Mouse (Mus musculus) embryonic facial prominence, embryonic 12.5 days (tissue): Measurements from ENCODE around the gene Mpi. TPM values are rescaled to one million over a fixed set of nuclear protein-coding genes. Genes with fewer than 3 reads are reported as not detected.

ENCODE experiments used
- ATAC-seq: fragments of 200-750 bp; cut with Nextera tagmentation; 2 replicates; pipeline ENCODE4 v1.8.0; 2017; ENCODE audit not compliant: insufficient number of reproducible peaks, insufficient read depth, low FRiP score, low TSS enrichment
- H3K27ac ChIP-seq: fragments of 300-500 bp; sonication (generic); 2 replicates; pipeline ENCODE4 v1.5.1; 2016; ENCODE audit warnings: mild to moderate bottlenecking
- H3K27me3 ChIP-seq: fragments of 300-500 bp; sonication (generic); 2 replicates; pipeline ENCODE4 v1.6.1; 2016; ENCODE audit warnings: mild to moderate bottlenecking, moderate library complexity
- H3K36me3 ChIP-seq: fragments of 300-500 bp; sonication (generic); 2 replicates; pipeline ENCODE4 v1.6.1; 2016; ENCODE audit warnings: mild to moderate bottlenecking
- H3K4me1 ChIP-seq: fragments of 300-500 bp; sonication (generic); 2 replicates; pipeline ENCODE4 v1.6.1; 2016
- H3K4me2 ChIP-seq: fragments of 300-500 bp; sonication (generic); replicated peaks from 2 replicates; pipeline ENCODE4 v1.6.1; 2016; ENCODE audit warnings: mild to moderate bottlenecking, moderate library complexity
- H3K4me3 ChIP-seq: fragments of 300-500 bp; sonication (generic); 2 replicates; pipeline ENCODE4 v1.5.1; 2016; ENCODE audit warnings: mild to moderate bottlenecking
- H3K9ac ChIP-seq: fragments of 300-500 bp; sonication (generic); 2 replicates; pipeline ENCODE4 v1.6.1; 2016; ENCODE audit warnings: mild to moderate bottlenecking, moderate library complexity
- H3K9me3 ChIP-seq: fragments of 300-500 bp; sonication (generic); 2 replicates; pipeline ENCODE4 v1.6.1; 2016; ENCODE audit warnings: mild to moderate bottlenecking, moderate library complexity
- WGBS: fragments of 180-500 bp; shearing (Covaris S2); methylation state at CpG from one replicate; pipeline ENCODE4 v1.1.7; 2016; 5-methylcytosine and 5-hydroxymethylcytosine counted together
- polyA plus RNA-seq: library from polyadenylated mRNA; unstranded; fragments of >200 nt; fragmentation: Nextera tagmentation; extraction: Ambion mirVana; gene quantifications from 2 replicates; pipeline ENCODE4 v1.2.1, GENCODE M21; 2016

Gene Mpi
- polyA plus RNA-seq, 1 experiment from 2014 or later, result 55.5 TPM

DNA sequence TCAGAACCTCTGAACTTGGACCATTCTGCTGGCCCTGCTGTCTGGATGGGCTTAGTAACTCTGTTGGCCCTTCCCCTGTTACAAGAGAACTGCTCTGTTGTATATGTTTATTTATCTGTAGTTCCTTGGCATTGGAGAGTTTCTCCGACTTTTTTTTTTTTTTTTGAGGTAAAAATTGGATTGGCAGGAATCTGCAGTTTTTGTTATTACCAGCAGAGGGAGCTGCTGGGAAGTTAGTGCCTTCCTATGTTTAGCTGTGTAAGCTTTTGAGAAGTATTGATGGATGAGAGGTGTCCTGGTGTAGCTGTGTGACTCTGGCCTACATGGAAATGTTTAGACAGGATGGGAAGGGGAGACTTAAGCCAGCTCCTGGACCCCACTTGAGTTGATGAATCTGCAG is 11.3 kb downstream of the Mpi start:
- 14% methylated on average over 1 of the region's 1 CpGs for WGBS
- peaks cover 16% of the 10 kb centered on the region for H3K4me1 ChIP-seq
- H3K27ac ChIP-seq, result no peak overlapping the region
- no peak for ATAC-seq
- H3K36me3 ChIP-seq, result peaks cover 60% of the 10 kb centered on the region
- H3K4me2 ChIP-seq, result no peak overlapping the region
- no peaks in the 10 kb centered on the region for H3K9me3 ChIP-seq
- no peaks in the 10 kb centered on the region for H3K27me3 ChIP-seq
- no peak overlapping the region for H3K4me3 ChIP-seq
- no peak overlapping the region for H3K9ac ChIP-seq

GRCm38 (mm10) chr9:57539550-57539949 is 13.0 kb downstream of the Mpi start:
- Histone ChIP-seq H3K27ac (no peak overlapping the region), H3K9me3 (no peaks in the 10 kb centered on the region), H3K4me3 (no peak overlapping the region), H3K36me3 (peaks cover 43% of the 10 kb centered on the region), H3K9ac (no peak overlapping the region), H3K4me1 (peaks cover 16% of the 10 kb centered on the region), H3K4me2 (no peak overlapping the region), H3K27me3 (no peaks in the 10 kb centered on the region)
- WGBS, result 86% methylated on average over 2 of the region's 2 CpGs
- ATAC-seq, result no peak

- H3K9me3 ChIP-seq, result no peaks in the 10 kb centered on the region
- under 1% methylated on average over 24 of the region's 24 CpGs for WGBS
- peaks cover 38% of the 10 kb centered on the region for H3K36me3 ChIP-seq
- peak; percentile 63; the same call in 1 of the 2 replicates for ATAC-seq
- H3K27ac ChIP-seq, result peak overlapping the region; percentile 88
- peak overlapping the region; percentile 71 for H3K4me2 ChIP-seq
- peak overlapping the region; percentile 88 for H3K4me3 ChIP-seq
- H3K9ac ChIP-seq, result peak overlapping the region; percentile 85
- no peaks in the 10 kb centered on the region for H3K27me3 ChIP-seq
- peaks cover 16% of the 10 kb centered on the region for H3K4me1 ChIP-seq
These were observed 14.8 kb downstream of the Mpi start for GRCm38 (mm10) chr9:57537728-57538181.

DNA sequence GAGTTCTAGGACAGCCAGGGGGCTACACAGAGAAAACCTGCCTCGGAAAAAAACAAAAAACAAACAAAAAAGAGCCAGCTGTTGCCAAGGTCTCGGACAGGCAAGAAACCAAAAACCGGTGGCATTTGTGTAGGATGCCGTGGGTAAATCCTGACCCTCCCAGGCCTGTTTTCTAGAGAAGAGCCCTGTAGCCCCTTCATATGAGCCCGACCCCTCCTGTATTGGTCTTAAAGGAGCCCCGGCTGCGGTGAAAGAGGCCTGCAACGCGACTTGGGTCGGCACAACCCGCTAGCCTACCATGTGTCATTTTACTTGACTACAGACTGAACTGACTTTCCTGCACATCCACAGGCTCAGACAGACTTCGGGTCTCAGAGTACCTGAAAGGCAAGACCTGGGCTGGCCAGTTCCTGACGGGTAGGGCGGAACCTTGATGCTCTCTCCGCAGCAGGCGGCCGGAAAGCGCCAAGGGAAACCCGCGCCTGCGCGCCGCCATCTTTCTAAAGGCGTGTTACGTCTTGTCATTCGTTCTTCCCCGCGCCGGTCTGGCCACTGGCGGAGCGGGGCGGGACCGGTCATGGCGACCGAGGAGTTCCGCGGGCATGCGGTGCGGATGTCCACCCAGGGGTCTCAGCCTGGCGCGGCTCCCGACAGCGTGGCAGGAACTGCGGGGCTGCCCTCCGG is 15.4 kb downstream of the Mpi start, which contains the start of gene Fam219b:
Gene Fam219b (plus strand): TSS at position 485 of the 684 bp plus-strand sequence.
- 1% methylated on average over 45 of the region's 45 CpGs for WGBS
- H3K9me3 ChIP-seq, result no peaks in the 10 kb centered on the region
- H3K4me2 ChIP-seq, result peak within 1 kb of the TSS; percentile 71
- peak within 1 kb of the TSS; percentile 88 for H3K4me3 ChIP-seq
- H3K36me3 ChIP-seq, result peaks cover 38% of the 10 kb centered on the region
- no peaks in the 10 kb centered on the region for H3K27me3 ChIP-seq
- peak within 1 kb of the TSS; percentile 85 for H3K9ac ChIP-seq
- peaks cover 16% of the 10 kb centered on the region for H3K4me1 ChIP-seq
- H3K27ac ChIP-seq, result peak within 1 kb of the TSS; percentile 88
- peak; percentile 85 for ATAC-seq

GRCm38 (mm10) chr9:57536362-57536761 is 16.2 kb downstream of the Mpi start:
- Histone ChIP-seq H3K36me3 (peaks cover 43% of the 10 kb centered on the region), H3K4me3 (no peak overlapping the region), H3K4me2 (no peak overlapping the region), H3K4me1 (peaks cover 16% of the 10 kb centered on the region), H3K9ac (no peak overlapping the region), H3K9me3 (no peaks in the 10 kb centered on the region), H3K27me3 (no peaks in the 10 kb centered on the region), H3K27ac (no peak overlapping the region)
- WGBS, result 84% methylated on average over 5 of the region's 5 CpGs
- ATAC-seq, result no peak

- Histone ChIP-seq H3K9me3 (no peaks in the 10 kb centered on the region), H3K4me3 (no peak overlapping the region), H3K4me2 (no peak overlapping the region), H3K9ac (no peak overlapping the region), H3K27ac (no peak overlapping the region), H3K27me3 (no peaks in the 10 kb centered on the region), H3K36me3 (peaks cover 31% of the 10 kb centered on the region), H3K4me1 (peaks cover 3% of the 10 kb centered on the region; the same call in 1 of the 2 replicates)
- 70% methylated on average over 1 of the region's 1 CpGs for WGBS
- ATAC-seq, result no peak
These were observed 20.6 kb downstream of the Mpi start for GRCm38 (mm10) chr9:57531946-57532345.

GRCm38 (mm10) chr9:57526435-57526834 is 26.1 kb downstream of the Mpi start:
- Histone ChIP-seq H3K4me2 (no peak overlapping the region), H3K9ac (no peak overlapping the region), H3K27ac (no peak overlapping the region), H3K27me3 (no peaks in the 10 kb centered on the region), H3K9me3 (no peaks in the 10 kb centered on the region), H3K4me3 (no peak overlapping the region), H3K4me1 (peaks cover 14% of the 10 kb centered on the region), H3K36me3 (peaks cover 7% of the 10 kb centered on the region)
- ATAC-seq, result no peak

- Histone ChIP-seq H3K36me3 (no peaks in the 10 kb centered on the region; the same call in 1 of the 2 replicates), H3K4me2 (no peak overlapping the region), H3K9ac (no peak overlapping the region), H3K9me3 (no peaks in the 10 kb centered on the region), H3K4me1 (peaks cover 14% of the 10 kb centered on the region), H3K4me3 (no peak overlapping the region), H3K27me3 (no peaks in the 10 kb centered on the region), H3K27ac (no peak overlapping the region)
- 89% methylated on average over 2 of the region's 2 CpGs for WGBS
- no peak for ATAC-seq
These were observed 27.0 kb downstream of the Mpi start for GRCm38 (mm10) chr9:57525516-57525915.

- no peaks in the 10 kb centered on the region for H3K27me3 ChIP-seq
- no peak overlapping the region for H3K9ac ChIP-seq
- H3K4me2 ChIP-seq, result no peak overlapping the region
- no peaks in the 10 kb centered on the region for H3K9me3 ChIP-seq
- no peak overlapping the region for H3K27ac ChIP-seq
- no peaks in the 10 kb centered on the region; the same call in 1 of the 2 replicates for H3K36me3 ChIP-seq
- no peak overlapping the region for H3K4me3 ChIP-seq
- peaks cover 14% of the 10 kb centered on the region for H3K4me1 ChIP-seq
- ATAC-seq, result no peak
These were observed 28.1 kb downstream of the Mpi start for GRCm38 (mm10) chr9:57524439-57524838.

DNA sequence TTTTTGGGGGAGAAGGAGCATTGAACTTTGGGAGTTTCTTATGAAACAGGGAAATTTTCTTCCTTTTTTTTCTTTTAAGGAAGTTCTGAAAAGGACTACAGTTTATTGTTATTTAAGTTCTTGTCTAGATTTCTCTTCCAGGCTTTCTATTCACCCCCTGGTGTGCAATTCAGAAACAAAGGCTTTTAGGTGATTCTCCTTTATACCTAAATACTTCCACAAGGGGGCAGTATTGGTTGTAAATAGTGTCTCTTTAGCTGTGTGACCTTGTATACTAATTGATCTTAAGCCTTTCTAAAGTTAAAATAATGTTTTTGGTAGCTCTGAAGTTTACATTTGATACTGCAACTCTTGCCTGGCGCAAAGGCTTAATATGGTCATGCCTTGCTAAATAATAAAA is 28.8 kb downstream of the Mpi start:
- no peak overlapping the region for H3K4me3 ChIP-seq

DNA sequence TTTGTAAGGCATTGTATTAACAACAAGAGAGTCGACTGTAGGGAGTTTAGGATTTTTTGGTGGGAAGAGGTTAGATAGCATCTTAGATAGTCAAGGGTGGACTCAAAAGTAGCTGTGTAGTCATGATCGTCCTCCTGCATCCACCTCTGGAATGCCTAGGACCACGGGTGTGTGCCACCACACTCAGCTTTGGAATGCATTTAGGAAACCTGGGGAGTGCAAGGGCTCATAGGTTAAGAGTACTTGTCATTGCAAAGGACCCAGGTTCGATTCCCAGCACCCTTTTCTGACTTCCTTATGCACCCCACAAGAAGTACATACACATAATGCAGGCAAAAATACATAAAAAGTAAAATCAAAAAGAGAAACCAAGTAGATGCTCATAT is 29.7 kb downstream of the Mpi start:
- Histone ChIP-seq H3K27me3 (no peaks in the 10 kb centered on the region), H3K9me3 (no peaks in the 10 kb centered on the region), H3K36me3 (no peaks in the 10 kb centered on the region), H3K4me2 (peak overlapping the region; percentile 85), H3K27ac (no peak overlapping the region), H3K9ac (peak overlapping the region; percentile 97; the same call in 1 of the 2 replicates), H3K4me3 (no peak overlapping the region), H3K4me1 (peaks cover 14% of the 10 kb centered on the region)
- WGBS, result 77% methylated on average over 4 of the region's 4 CpGs
- no peak for ATAC-seq

More for the DNA sequence above, 28.8 kb downstream of the Mpi start:
- Histone ChIP-seq H3K9ac (no peak overlapping the region), H3K4me1 (peaks cover 14% of the 10 kb centered on the region), H3K9me3 (no peaks in the 10 kb centered on the region), H3K36me3 (no peaks in the 10 kb centered on the region), H3K4me2 (no peak overlapping the region), H3K27me3 (no peaks in the 10 kb centered on the region), H3K27ac (no peak overlapping the region)
- no peak for ATAC-seq
- 85% methylated on average over 1 of the region's 1 CpGs for WGBS

DNA sequence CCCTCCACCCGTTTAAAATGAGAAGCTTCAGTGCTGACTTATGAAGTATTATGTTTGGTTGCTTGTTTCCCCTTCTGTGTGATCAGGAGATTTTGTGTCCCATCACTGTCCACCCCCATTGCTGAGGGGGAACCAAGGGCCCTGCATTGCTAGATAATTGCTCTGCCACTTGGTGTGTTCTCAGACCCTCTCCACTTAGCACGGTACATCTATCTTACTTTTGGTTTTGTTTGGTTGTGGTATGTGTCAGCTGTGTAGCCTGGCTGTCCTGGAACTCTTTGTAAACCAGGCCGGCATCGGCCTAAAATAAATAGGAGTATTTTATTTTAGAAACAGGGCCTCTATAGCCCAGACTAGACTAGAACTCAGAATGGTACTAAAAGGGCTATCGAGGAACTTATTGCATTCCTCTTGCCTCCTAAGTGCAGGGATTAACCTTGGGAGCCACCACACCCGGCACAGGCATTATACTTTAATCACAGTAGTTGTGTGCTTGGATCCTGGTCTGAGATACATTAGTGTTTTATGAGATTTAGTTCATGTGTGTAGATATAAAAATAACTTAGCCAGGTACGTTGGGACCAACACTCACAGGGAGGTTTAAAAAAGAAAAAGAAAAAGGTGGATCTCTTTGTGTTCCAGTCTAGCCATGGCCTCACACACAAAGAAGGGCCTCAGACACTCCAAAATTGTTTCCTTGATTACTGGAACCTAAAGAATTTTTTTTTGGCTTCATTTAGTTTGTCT is 30.3 kb downstream of the Mpi start:
- Histone ChIP-seq H3K9ac (peak overlapping the region; percentile 97), H3K4me1 (peaks cover 14% of the 10 kb centered on the region), H3K36me3 (no peaks in the 10 kb centered on the region), H3K9me3 (no peaks in the 10 kb centered on the region), H3K4me3 (peak overlapping the region; percentile 98), H3K27me3 (no peaks in the 10 kb centered on the region), H3K4me2 (peak overlapping the region; percentile 85), H3K27ac (no peak overlapping the region)
- 48% methylated on average over 7 of the region's 7 CpGs for WGBS
- ATAC-seq, result no peak
